Mouse (Mus musculus) liver, adult 2 months (tissue): ENCODE results near the gene Jmjd6.

Experiments used
- CTCF ChIP-seq: fragments of 200-500 bp; IDR thresholded peaks from 2 replicates; pipeline ENCODE4 v1.5.1; 2011; ENCODE audit warnings: low read depth, low read length, control low read depth
- POLR2A ChIP-seq: fragments of 200-500 bp; IDR thresholded peaks from 2 replicates; pipeline ENCODE4 v1.6.1; 2011; ENCODE audit warnings: low read length, control low read depth; ENCODE audit not compliant: insufficient read depth; ENCODE audit errors: extremely low read depth

- TF ChIP-seq POLR2A: no peak
- no peak for TF ChIP-seq CTCF
These were observed 26.5 kb downstream of the Jmjd6 start for GRCm38 (mm10) chr11:116816769-116817168.
